Mouse (Mus musculus): ENCODE measurements around the gene Sf3a1. TPM values are rescaled to one million over a fixed set of nuclear protein-coding genes. Genes with fewer than 3 reads are reported as not detected.

Sf3a1 gene
- total RNA-seq, 2 experiments from 2014 or later, result 14.8 to 19.8 TPM

DNA sequence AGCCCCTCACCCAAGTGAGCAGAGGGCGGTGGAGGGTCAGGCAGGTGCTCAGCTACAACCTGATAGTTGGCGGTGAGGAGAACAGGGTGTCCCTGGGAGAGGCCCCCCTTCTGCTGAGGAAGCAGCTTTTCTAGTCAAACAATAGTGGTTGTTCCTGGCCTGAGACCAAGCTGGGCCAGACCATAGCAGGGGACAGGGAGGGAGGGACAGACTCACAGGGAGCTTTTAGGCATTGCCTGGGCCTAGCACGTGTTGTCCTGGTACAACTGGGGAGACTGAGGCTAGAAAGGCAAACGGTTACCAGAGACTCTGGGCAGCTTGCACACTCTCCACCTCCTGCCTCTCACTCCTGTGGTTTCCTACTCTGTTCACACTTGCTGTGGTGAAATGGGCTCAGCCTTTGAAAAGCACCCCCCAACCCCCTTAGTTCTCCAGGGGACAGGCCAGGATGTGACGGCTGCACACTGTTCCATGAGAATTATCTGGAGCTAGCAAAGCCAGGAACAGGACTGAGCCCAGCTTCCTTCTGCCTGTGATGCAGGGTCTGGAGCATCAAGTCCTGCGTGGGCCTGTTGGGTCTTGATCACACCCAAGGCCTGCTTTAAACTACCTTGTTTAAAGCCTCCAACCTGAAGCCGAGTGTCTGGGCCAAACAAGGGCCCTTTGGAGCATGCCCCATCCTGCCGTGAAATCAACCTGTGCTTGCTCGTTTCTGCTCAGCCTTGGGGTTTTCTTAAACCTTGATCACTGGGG lies 56.3 kb downstream of the Sf3a1 start:
- DNase-seq, result peak; percentile 68

DNA sequence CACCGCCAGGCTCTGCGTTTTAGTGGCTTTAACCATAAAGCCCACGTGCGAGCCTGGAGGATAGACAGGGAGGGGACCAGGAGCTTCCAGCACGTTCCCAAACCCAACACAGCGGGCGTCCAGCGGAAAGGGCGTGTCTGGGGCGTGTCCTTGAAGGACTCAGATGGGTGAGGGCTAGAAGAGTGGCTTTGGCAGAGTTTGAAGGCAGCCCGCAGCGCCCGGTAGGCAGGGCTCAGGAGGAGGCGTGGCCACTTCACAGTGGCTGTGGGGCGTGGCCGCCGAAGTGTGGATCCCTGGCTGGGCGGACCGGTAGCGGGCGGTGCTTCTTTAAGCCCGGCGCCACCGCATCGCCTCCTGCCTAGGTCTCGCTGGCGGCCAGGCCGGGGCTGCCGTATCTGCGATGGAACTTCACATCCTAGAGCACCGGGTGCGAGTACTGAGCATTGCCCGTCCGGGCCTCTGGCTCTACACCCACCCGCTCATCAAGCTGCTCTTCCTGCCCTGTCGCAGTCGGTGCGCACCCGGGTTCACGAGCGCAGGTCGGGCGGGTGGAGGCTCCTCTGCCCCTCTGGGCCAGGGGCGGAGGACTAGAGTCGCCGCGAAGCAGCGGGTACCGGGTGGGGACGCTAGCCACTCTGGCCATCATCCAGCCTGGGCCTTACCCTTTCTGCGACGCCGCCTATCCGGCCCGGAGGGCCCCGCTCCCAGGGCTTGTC lies 57.9 kb downstream of the Sf3a1 start, which contains the start of gene Castor1:
Gene Castor1, plus strand, starts transcription at position 312 of the 716 bp plus-strand sequence.
- peak; percentile 92 for DNase-seq

DNA sequence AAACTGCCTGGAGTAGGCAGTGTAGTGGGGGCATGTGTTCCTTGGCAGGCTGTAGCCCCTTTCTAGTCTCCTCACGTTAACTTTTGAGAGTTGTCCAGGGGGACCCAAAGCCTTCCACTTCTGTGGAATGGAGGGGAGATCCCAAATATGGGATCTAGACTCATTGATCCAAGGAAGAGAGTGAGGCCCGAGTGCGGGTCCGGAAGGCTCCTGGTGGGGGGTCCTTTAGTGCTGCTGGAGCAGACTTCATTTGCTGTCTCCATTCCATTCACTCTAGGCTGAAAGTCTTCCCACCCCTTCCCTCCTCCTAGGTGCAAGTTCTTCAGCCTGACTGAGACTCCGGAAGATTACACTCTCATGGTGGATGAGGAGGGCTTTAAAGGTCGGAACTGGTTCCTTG lies 58.5 kb downstream of the Sf3a1 start:
- DNase-seq, result no peak

DNA sequence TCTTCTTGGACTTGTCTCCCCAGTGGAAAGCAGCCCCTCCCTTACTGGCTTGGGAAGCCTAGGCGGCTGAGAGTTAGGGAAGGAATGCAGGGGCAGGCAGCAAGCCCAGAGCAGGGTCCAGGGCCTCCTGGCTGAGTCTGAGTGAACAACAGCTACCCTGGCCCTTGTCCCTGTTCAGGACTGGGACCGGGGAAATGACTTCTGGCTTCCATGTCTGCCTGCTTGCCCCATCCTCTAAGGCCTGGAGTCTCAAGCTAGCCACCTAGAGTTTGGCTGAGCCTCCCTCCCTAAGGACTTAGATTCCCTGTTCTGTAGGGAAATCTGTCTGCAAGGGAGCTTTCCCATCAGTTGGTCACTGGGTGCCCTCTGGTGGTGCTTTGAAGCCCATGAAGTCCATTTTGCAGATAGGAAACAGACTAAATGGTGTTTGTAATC lies 59.2 kb downstream of the Sf3a1 start:
- peak; percentile 81 for DNase-seq

DNA sequence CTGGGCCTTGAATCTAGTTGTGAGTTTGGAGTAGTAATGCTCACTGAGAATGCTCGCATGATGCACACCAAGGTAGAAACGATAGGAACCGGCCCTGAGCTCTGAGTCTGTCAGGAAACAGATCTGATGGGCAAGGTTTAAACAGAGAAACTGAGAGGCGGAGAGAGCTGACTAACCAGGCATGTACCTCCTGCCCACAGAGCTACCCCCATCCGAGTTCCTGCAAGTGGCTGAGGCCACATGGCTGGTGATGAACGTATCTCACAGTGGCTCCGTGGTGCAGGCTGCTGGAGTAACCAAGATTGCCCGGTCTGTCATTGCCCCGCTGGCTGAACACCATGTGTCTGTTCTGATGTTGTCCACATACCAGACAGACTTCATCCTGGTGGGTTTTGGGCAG lies 59.8 kb downstream of the Sf3a1 start:
- DNase-seq, result no peak

DNA sequence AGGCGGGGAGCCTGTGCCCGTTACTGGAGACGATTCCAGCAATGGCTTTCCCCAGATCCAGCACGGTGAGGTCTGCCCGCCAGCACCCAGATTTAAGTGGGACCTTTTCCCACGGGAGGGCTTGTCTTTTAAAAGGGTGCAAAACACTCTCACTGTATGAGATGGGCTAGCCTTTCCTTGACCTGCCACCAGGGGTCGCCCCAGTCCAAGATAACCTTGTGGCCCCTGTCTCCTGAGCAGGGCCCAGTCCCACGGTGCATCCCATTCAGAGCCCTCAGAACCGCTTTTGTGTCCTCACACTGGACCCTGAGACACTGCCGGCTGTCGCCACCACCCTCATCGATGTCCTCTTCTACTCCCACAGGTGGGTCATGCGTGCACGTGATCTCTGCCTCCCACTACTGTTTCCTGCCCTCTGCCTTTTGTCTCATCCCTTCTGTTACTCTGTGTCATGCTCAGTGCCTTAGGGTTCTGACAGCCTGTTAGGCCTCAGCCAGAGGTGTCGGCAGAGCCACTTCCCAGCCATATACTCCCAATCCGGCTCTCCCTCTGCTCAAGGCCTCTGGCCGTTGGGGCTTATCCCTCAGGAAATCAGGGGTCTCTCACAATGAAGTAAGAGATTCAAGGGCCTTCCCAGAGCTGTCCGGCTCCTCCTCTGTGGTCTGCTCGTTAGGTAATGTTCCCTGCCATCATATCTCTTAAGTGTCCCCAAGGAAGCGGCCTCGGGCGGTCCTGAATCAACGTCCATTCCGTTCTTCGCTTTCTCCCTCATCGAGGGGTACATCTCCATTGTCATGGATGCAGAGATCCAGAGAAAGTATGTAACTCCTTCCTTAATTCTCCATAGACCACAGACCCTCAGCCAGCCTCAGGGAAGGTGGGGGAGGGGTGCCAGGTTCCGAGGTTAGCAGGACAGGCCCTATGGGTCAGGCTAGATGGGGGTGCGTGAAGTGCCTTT lies 60.6 kb downstream of the Sf3a1 start:
- peak; percentile 66 for DNase-seq

DNA sequence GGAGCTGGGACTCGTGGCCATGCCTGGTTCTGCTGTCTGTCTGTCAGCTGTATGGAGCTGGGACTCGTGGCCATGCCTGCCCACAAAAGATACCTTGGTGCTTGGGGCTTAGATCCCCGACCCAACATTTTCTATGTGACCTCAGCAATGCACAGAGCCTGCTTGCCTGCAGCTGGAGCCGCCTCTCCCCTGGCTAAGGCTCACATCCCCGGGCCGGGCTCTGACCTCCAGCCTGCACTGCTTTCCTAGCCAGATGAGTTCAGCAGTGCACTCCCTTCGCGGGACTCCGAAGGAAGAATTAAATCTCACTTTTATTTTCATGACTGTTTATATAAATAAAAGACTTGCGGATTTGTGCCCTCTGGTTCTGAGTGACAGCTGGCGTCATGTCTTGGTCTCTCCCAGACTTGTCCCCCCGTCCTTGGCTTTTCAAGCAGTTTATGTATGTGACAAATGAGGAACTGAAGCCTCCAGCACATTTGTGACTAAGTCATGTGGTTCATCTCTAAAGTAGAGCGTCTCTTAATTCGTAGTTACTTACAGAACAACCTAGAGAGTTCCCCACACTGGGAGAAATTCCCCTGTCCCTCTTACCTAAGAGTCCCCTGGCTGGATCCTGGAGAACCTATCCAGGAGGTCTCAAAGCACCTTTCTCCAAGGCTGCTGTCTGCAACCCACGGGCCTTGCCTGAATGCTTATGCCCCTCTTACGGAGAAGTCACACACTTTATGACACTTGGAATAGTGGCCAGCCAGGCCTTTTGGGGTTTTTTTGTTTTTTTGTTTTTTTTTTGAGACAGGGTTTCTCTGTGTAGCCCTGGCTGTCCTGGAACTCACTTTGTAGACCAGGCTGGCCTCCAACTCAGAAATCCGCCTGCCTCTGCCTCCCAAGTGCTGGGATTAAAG lies 62.1 kb downstream of the Sf3a1 start:
- no peak for DNase-seq

DNA sequence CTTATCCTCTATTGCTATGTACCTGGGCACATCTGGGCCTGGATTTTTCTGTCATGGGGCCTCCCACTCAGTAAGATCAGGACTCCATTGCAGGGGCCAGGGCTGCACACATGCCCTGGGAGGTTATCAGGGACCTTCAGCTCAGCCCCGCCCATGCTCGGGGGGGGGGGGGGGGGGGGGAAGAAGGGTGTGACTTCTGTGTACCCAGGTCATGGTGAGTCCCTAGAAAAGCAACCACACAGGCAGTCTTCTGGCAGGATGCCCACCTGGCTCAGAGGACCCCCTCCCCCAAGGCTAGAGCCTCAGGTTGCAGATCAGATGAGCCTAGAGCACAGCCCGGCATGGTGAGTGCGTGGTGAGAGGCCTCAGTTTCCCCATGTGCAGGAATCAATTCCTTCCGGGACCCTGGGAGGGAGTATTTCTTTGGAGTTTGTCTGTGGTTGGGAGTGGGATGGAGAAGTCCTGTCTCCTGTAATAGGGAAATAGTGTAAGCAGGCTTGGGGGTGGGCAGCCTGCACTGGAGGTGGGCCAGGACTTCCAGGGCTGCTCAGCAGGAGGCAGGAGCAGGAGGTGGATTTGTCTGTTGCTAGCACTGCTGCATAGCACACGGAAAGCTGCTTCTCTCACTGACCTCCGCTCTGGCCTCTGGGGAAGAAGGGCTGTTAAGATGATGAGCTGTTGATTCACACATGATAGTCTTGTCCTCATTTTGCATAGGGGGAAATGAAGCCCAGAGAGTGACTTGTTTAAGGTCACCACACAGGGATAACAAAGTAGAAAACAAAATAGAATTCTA lies 63.4 kb downstream of the Sf3a1 start:
- no peak for DNase-seq

DNA sequence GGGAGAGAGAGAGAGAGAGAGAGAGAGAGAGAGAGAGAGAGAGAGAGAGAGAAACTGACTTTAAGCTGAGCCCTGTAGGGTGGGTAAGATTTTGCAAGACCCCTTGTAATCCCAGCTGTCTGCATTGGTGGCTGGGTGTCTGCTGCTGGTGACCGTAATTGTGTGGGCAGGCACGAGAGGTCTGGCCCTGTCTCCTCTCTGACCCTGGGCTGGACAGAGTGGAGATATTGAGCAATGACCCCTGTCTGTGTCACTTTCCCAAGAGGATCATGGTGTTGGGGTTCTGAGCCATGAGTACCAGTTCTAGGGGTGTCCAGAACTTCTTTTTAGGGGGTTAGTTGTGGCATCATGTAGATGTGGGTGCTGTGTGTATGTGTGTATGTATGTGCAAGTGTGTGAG lies 64.1 kb downstream of the Sf3a1 start:
- no peak for DNase-seq

DNA sequence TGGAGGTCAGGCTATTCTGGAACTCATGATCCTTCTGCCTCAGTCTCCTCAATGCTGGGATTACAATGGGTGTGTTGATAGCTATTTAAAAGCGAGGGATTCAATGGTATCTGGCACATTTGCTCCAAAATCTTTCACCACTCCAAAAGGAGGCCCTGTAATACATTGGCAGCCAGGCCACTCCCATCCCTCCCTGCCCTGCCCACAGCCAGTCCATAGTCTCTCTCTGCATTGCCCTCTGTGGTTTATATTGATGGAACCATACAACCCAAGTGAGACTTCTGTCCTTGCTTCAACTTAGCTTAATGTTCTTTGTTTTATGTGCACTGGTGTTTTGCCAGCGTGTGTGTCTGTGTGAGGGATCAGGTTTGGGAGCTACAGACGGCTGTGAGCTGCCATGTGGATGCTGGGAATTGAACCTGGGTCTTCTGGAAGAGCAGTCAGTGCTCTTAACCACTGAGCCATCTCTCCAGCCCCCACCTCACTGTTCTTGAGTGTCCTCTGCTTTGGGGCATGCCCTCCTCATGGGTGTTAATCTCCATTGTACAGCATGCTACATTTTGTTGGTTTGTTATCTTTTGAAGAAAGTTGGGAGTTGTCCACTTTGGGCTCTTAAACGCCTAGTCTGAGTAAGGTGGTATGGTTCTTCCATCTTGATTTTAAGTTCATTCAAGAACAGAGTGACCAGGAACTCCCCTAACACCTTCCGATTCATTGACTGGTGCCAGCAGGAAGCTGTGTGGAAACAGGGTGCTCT lies 66.6 kb downstream of the Sf3a1 start:
- no peak for DNase-seq

DNA sequence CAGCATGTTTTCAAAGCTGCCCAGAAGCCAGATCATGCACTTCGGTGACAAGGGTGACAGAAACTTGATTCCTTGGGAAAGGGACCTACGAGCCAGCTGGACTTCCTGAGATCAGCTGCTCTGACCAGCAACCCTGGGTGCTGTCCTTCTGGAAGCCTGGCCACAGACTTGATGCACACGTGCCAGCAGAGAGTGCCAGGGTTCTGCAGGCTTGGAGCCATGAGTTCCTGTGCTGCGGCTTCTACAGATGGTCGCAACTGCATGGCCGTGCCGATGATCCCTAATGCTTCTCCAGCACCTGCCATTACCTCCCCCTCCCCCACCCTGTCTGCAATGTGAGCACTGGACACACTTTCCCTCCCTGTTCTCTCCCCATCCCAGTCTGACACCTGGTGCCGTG lies 68.3 kb downstream of the Sf3a1 start:
- peak; percentile 73 for DNase-seq

DNA sequence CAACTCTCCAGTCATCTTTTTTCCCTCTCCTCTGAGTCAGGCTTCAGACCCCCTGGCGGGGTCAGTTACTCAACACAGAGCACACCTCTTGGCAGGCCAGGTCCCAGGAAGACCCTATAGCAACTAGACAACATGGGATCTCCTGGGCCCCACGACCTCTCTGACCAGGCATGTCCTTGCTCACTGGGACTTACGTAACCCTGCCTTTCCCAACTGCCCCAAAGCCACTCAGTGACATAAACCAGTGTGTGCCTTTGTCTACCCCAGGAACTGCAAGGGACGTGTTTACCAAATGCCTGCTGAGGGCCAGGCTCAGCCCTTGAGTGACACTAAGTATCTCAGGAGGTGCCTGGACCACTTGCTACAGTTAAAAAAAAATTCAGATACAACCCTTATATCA lies 69.7 kb downstream of the Sf3a1 start:
- no peak for DNase-seq

DNA sequence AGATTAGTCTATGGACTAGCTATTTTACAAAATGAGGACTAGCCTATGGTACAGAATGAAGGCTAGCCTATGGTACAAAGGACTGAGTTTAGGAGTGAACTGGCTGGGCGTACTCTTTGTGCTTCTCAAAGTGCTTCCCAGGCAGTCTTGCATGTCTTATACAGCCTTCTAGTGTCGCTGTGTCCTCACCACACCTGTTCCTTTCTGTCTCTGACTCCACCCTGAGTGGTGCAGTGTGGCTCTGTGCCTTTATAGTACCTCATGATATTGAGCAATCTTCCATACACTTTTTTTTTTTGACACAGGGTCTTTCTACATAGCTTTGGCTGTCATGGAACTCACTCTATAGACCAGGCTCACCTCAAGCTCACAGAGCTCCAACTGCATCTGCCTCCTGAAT lies 71.3 kb downstream of the Sf3a1 start:
- DNase-seq, result no peak

Small RNAs within 50 kb of the gene (microRNA-seq; reads per million reads assigned to microRNA genes)
- gene Mir3060 (ENCODE audit: borderline replicate concordance in 2 of 2), result 0.74 to 1.3 reads per million in 2 experiments

Other genes with a start within 250 kb of the Sf3a1 start
- 10 to 100 TPM; 13.0 to 14.2 TPM for gene Slc35e4, start 245.7 kb upstream of the Sf3a1 start, total RNA-seq (2021)
- gene Tcn2, start 228.2 kb upstream of the Sf3a1 start, total RNA-seq (2021), result 10 to 100 TPM; 11.6 to 22.6 TPM
- gene Pes1, start 196.4 kb upstream of the Sf3a1 start, total RNA-seq (2021), result 10 to 100 TPM; 24.3 to 31.2 TPM
- gene 4930556J24Rik, start 183.6 kb upstream of the Sf3a1 start, total RNA-seq (2021), result not detected
- gene Gal3st1, start 176.7 kb upstream of the Sf3a1 start, total RNA-seq (2021), result under 1 TPM; 0.51 to 0.78 TPM
- gene Sec14l4, start 128.9 kb upstream of the Sf3a1 start, total RNA-seq (2021), result not detected
- not detected for gene Sec14l3, start 95.5 kb upstream of the Sf3a1 start, total RNA-seq (2021)
- gene Mtfp1, start 64.9 kb upstream of the Sf3a1 start, total RNA-seq (2021), result 10 to 100 TPM; 60.8 to 62.0 TPM
- under 1 TPM; 0.49 to 0.83 TPM for gene Sec14l2, start 36.9 kb upstream of the Sf3a1 start, total RNA-seq (2021)
- gene Rnf215, start 25.1 kb upstream of the Sf3a1 start, total RNA-seq (2021), result 1 to 10 TPM; 4.9 to 5.0 TPM
- 1 to 10 TPM; 3.1 to 3.2 TPM for gene Ccdc157, start 57 bp upstream of the Sf3a1 start, total RNA-seq (2021)
- 1 to 10 TPM; 3.8 to 4.3 TPM for gene Tbc1d10a, start 26.4 kb downstream of the Sf3a1 start, total RNA-seq (2021)
- gene Castor1, start 57.9 kb downstream of the Sf3a1 start, total RNA-seq (2021), result 1 to 10 TPM; 1.8 to 4.4 TPM
- not detected for gene Osm, start 76.1 kb downstream of the Sf3a1 start, total RNA-seq (2021)
- under 1 TPM; 0.26 to 0.43 TPM for gene Lif, start 97.2 kb downstream of the Sf3a1 start, total RNA-seq (2021)

Data from gastrocnemius, postnatal 25 days (tissue).